Mouse (Mus musculus) kidney, adult 2 months (tissue): ENCODE data around the gene Tmem150c.

ENCODE experiments used
- CTCF ChIP-seq: fragments of 200-500 bp; conservative IDR thresholded peaks from 2 replicates; pipeline ENCODE4 v1.5.1; 2011; ENCODE audit warnings: low read depth, mild to moderate bottlenecking, control low read depth, low read length, moderate library complexity, mixed read lengths; ENCODE audit not compliant: insufficient read depth, insufficient read length
- POLR2A ChIP-seq: fragments of 200-500 bp; IDR thresholded peaks from one replicate; pipeline ENCODE4 v1.6.1; 2011; ENCODE audit warnings: low read depth, low read length, control low read depth

GRCm38 (mm10) chr5:100044621-100045020, 115.0 kb downstream of the Tmem150c start:
- TF ChIP-seq POLR2A: no peak
- TF ChIP-seq CTCF: no peak
